8 mouse cellular contexts compared by ENCODE assay signal in the genomic region with DNA sequence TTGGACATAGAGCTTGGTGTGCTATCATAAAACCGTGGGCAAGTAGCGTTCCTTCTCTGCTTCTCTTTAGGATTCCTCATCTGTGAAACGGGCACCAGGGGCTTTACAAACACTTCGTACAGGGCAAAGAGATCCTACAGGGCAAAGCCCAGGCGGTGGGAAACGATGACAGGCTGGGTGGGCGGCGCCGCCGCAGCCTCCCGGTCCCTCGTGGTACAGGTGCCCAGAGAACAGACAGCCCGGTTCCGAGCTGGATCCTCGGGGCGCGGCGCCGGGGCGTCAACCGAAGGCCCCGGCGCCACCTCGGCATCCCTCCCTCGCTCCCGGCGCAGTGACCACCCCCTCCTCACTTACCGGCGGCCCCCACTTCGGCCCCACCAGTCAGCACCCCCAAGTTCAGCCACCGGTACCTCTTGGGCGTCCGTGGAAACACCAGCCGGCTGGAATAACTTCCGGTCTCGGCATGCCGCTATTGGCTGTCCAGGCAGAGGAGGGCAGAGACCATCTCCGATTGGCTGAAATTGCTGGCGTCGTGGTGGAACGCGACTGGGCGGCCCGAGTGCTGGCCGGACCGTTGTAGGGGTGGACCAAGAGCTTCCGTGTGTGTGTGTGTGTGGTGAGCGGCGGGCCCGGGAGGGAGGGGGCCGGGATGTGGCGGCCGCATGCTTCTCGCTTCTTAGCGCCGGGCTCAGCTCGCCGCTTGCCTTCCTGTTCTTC. TPM values are rescaled to one million over a fixed set of nuclear protein-coding genes. Genes with fewer than 3 reads are reported as not detected.
DNase-seq lines count a peak whose midpoint lies in the region; ATAC-seq and TF ChIP-seq lines count a peak whose summit lies in the region.

Gene Wars, minus strand, starts transcription at position 460 of the 717 bp plus-strand sequence.

- peaks cover 26% of the 10 kb centered on the region for H3K36me3 ChIP-seq in embryonic facial prominence, embryonic 13.5 days
- H3K36me3 ChIP-seq in kidney, adult 2 months (ENCODE audit: control insufficient read depth, insufficient read depth, low read length): no peaks in the 10 kb centered on the region
- peaks cover 19% of the 10 kb centered on the region; the same call in 1 of the 2 replicates for H3K36me3 ChIP-seq in limb, embryonic 12.5 days
- H3K36me3 ChIP-seq in midbrain, embryonic 15.5 days (replicated peaks): no peaks in the 10 kb centered on the region; the same call in 1 of the 2 replicates
- H3K36me3 ChIP-seq in spleen, adult 2 months (ENCODE audit: control insufficient read depth, insufficient read depth, low read length): no peaks in the 10 kb centered on the region

- peaks cover 21% of the 10 kb centered on the region for H3K4me1 ChIP-seq in embryonic facial prominence, embryonic 13.5 days
- peaks cover 3% of the 10 kb centered on the region; the same call in 1 of the 2 replicates for H3K4me1 ChIP-seq in kidney, adult 2 months (ENCODE audit: control insufficient read depth, insufficient read depth, low read length)
- H3K4me1 ChIP-seq in limb, embryonic 12.5 days (replicated peaks): peaks cover 21% of the 10 kb centered on the region
- H3K4me1 ChIP-seq in midbrain, embryonic 15.5 days: peaks cover 24% of the 10 kb centered on the region
- peaks cover 8% of the 10 kb centered on the region; the same call in 1 of the 2 replicates for H3K4me1 ChIP-seq in spleen, adult 2 months (ENCODE audit: control insufficient read depth, insufficient read depth, insufficient read length)

- H3K27me3 ChIP-seq in embryonic facial prominence, embryonic 13.5 days: no peaks in the 10 kb centered on the region
- no peaks in the 10 kb centered on the region for H3K27me3 ChIP-seq in kidney, adult 2 months (replicated peaks; ENCODE audit: control insufficient read depth, insufficient read depth, low read length)
- H3K27me3 ChIP-seq in limb, embryonic 12.5 days: no peaks in the 10 kb centered on the region
- no peaks in the 10 kb centered on the region for H3K27me3 ChIP-seq in midbrain, embryonic 15.5 days (replicated peaks)
- no peaks in the 10 kb centered on the region for H3K27me3 ChIP-seq in spleen, adult 2 months (ENCODE audit: control insufficient read depth, insufficient read depth, low read length)

- H3K9me3 ChIP-seq in embryonic facial prominence, embryonic 13.5 days: no peaks in the 10 kb centered on the region
- no peaks in the 10 kb centered on the region for H3K9me3 ChIP-seq in limb, embryonic 12.5 days
- H3K9me3 ChIP-seq in midbrain, embryonic 15.5 days: no peaks in the 10 kb centered on the region

- no peak for TF ChIP-seq CTCF in kidney, adult 2 months (conservative IDR thresholded peaks at IDR 0.05; ENCODE audit: insufficient read depth, insufficient read length, low read depth, low read length)
- no peak for TF ChIP-seq CTCF in spleen, adult 2 months (IDR thresholded peaks at IDR 0.05; ENCODE audit: extremely low read depth, insufficient read depth, insufficient read length, insufficient replicate concordance)

- H3K9ac ChIP-seq in embryonic facial prominence, embryonic 13.5 days: peak within 1 kb of the TSS; percentile 79
- H3K9ac ChIP-seq in limb, embryonic 12.5 days (replicated peaks): peak within 1 kb of the TSS; percentile 72
- H3K9ac ChIP-seq in midbrain, embryonic 15.5 days: peak within 1 kb of the TSS; percentile 55

- H3K27ac ChIP-seq in embryonic facial prominence, embryonic 13.5 days: peak within 1 kb of the TSS; percentile 13; the same call in 1 of the 2 replicates
- no peak within 1 kb of the TSS for H3K27ac ChIP-seq in kidney, adult 2 months (ENCODE audit: insufficient read depth, low read depth, low read length)
- H3K27ac ChIP-seq in limb, embryonic 12.5 days: no peak within 1 kb of the TSS
- peak within 1 kb of the TSS; percentile 64 for H3K27ac ChIP-seq in midbrain, embryonic 15.5 days
- H3K27ac ChIP-seq in spleen, adult 2 months (ENCODE audit: insufficient read depth, low read length): peak within 1 kb of the TSS; percentile 51

- under 1% methylated on average over 56 of the region's 58 CpGs for WGBS in embryonic facial prominence, embryonic 13.5 days
- WGBS in kidney, adult 2 months: under 1% methylated on average over 56 of the region's 58 CpGs
- 1% methylated on average over 56 of the region's 58 CpGs for WGBS in limb, embryonic 12.5 days
- WGBS in midbrain, embryonic 15.5 days: under 1% methylated on average over 55 of the region's 58 CpGs
- under 1% methylated on average over 58 of the region's 58 CpGs for WGBS in spleen, adult 2 months

- peak within 1 kb of the TSS; percentile 95 for H3K4me2 ChIP-seq in embryonic facial prominence, embryonic 13.5 days
- peak within 1 kb of the TSS; percentile 97 for H3K4me2 ChIP-seq in limb, embryonic 12.5 days
- H3K4me2 ChIP-seq in midbrain, embryonic 15.5 days: peak within 1 kb of the TSS; percentile 89

- peak within 1 kb of the TSS; percentile 86 for H3K4me3 ChIP-seq in embryonic facial prominence, embryonic 13.5 days
- H3K4me3 ChIP-seq in kidney, adult 2 months (ENCODE audit: insufficient read depth, low read depth, low read length): peak within 1 kb of the TSS; percentile 81
- peak within 1 kb of the TSS; percentile 88 for H3K4me3 ChIP-seq in limb, embryonic 12.5 days (replicated peaks)
- peak within 1 kb of the TSS; percentile 57 for H3K4me3 ChIP-seq in midbrain, embryonic 15.5 days
- peak within 1 kb of the TSS; percentile 70 for H3K4me3 ChIP-seq in spleen, adult 2 months (ENCODE audit: extremely low read depth, insufficient read depth, insufficient read length)

- peak; percentile 97 for ATAC-seq in embryonic facial prominence, embryonic 13.5 days (ENCODE audit: insufficient number of reproducible peaks, insufficient read depth, low FRiP score, low TSS enrichment, low read depth)
- peak; percentile 99 for ATAC-seq in limb, embryonic 12.5 days (ENCODE audit: insufficient number of reproducible peaks, insufficient read depth, low FRiP score, low TSS enrichment, low read depth)
- ATAC-seq in midbrain, embryonic 15.5 days (replicated peaks): peak; percentile 99

- DNase-seq in 3134 (ENCODE audit: extremely low read depth, insufficient read length, low spot score): peak; percentile 96
- DNase-seq in adrenal gland, postnatal 36 days: peak; percentile 96 to 97
- peak; percentile 96 to 98 for DNase-seq in heart, adult 18-20 months
- DNase-seq in kidney, adult 2 months: peak; percentile 98
- DNase-seq in spleen, adult 2 months (ENCODE audit: low read depth in 1 of 2, low spot score in 2 of 2): peak; percentile 88 to 91

- peak; percentile 37 for TF ChIP-seq POLR2A in kidney, adult 2 months (IDR thresholded peaks at IDR 0.05; ENCODE audit: low read depth, low read length)
- TF ChIP-seq POLR2A in spleen, adult 2 months (IDR thresholded peaks at IDR 0.05; ENCODE audit: low read depth, low read length): peak; percentile 3; the same call in 1 of the 2 replicates

RNA-seq across cellular contexts. Expression of gene Wars, which starts in this region (rescaled TPM):
- total RNA-seq in adrenal gland, postnatal 36 days (2021): 10 to 100 TPM; 59.0 to 63.1 TPM
- 75.6 and 78.6 TPM in 2 replicates for polyA plus RNA-seq in embryonic facial prominence, embryonic 13.5 days (2015; fragmentation: Nextera tagmentation; extraction: Ambion mirVana)
- 10 to 100 TPM; 29.1 to 41.2 TPM for total RNA-seq in heart, adult 18-20 months (2021)
- 54.4 and 57.2 TPM in 2 replicates for polyA plus RNA-seq in kidney, adult 2 months (2012; rRNA removed)
- 97.0 and 98.2 TPM in 2 replicates for polyA plus RNA-seq in limb, embryonic 12.5 days (2016; fragmentation: Nextera tagmentation; extraction: Ambion mirVana)
- polyA plus RNA-seq in midbrain, embryonic 15.5 days (2015; fragmentation: Nextera tagmentation; extraction: Ambion mirVana): 103 and 104 TPM in 2 replicates
- polyA plus RNA-seq in spleen, adult 2 months (2012; rRNA removed): 45.5 and 60.3 TPM in 2 replicates

Comparison
In these comparisons a context has a peak if more than half of its experiments do, and no peak if none do; other contexts are left out.
1. H3K27ac ChIP-seq: peak in embryonic facial prominence, embryonic 13.5 days (single experiment), midbrain, embryonic 15.5 days (single experiment) and spleen, adult 2 months (single experiment); none in kidney, adult 2 months (single experiment) and limb, embryonic 12.5 days (single experiment).
2. Peak in every context shown above with its lines, with median percentiles within 50 percentile points of each other: DNase-seq, ATAC-seq, H3K4me2 ChIP-seq, H3K4me3 ChIP-seq and H3K9ac ChIP-seq.